Mouse (Mus musculus): ENCODE data around the gene Vps50.
"Not testable (repeated sequence)": the region's sequence is repeated elsewhere in the genome, so short reads cannot be mapped to it uniquely, and the experiment has no call there.

Vps50 gene

DNA sequence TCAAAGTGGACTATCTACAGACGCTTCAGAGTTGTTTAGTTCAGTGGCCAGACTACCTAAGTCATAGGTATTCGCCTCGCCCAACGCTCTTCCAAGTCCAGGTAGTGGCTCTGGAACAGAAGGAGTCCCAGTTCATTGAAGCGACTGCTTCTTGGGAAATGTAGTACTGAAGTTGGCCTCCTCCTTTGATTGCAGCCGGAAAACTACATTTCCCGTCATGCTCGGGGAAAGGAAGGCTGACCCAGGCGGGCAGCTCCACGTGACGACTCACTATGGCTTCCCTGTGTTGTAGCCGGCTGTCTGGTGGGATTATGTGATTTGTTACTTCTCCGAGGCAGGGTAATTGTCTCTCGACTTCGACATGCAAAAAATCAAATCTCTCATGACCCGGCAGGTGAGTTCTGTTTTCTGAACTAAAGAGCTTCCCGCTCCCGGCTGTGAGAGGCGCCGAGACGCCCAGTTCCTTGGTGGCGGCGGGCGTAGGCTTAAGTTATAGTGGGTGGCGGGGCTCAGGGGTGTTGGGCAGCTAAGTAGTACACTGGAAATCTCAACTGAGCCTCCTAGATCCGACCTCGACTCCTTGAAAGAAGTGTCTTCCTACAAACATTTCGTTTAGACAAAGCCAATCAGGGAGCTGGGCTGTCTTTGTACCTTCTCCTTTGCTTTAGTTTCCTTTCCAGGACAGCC, at the start of gene Vps50, which contains the start of gene Hepacam2:
Gene Vps50, plus strand, starts transcription at position 221 of the 687 bp plus-strand sequence.
Gene Hepacam2, minus strand, starts transcription at position 137 of the 687 bp plus-strand sequence.
- DNase-seq (ENCODE audit: low read depth, low spot score): peak; percentile 93

DNA sequence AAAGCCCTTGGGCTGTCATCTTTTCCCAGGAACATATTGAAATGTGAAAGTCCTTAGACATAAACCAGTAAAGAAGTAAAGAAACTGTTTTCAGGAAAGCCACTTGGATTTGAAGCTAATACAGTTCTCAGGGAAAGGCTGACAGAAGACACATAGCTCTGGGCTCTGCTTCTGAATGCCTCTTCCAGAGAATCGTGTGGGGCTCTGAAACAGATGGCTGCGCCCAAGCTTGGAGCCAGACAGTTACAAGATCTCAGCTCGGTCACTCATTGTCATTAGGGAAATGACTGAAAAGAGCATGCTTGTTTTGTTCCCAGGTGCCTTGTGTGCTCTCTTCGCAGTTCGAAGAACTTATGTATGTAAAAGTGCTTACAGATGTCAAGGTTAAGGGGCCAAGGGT, 43.8 kb upstream of the Vps50 start:
- DNase-seq (ENCODE audit: low read depth, low spot score): no peak

DNA sequence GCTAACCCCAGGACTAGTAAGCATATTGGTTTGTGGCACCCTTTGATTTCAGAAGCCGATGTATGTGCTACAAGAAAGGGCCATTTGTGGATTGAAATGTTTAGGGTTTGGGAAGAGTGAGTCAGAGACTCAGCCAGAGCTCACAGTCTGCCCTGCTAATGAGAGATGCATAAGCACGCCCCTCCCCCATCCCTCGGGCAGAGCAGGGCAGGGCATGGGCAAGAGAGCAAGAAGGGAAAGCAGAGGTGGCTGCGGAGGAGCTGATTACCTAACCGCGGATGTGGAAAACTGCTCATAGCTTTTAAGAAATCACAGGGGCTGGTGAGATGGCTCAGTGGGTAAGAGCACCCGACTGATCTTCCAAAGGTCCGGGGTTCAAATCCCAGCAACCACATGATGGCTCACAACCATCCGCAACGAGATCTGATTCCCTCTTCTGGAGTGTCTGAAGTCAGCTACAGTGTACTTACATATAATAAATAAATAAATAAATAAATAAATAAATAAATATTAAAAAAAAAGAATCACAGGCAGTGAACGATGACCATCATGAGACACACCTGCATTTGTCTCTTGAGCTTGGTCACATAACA, 42.1 kb upstream of the Vps50 start:
- DNase-seq (ENCODE audit: low read depth, low spot score): peak; percentile 1

- no peak for DNase-seq (ENCODE audit: low read depth, low spot score)
Observed at GRCm38 (mm10) chr6:3463026-3463425, 35.2 kb upstream of the Vps50 start.

DNA sequence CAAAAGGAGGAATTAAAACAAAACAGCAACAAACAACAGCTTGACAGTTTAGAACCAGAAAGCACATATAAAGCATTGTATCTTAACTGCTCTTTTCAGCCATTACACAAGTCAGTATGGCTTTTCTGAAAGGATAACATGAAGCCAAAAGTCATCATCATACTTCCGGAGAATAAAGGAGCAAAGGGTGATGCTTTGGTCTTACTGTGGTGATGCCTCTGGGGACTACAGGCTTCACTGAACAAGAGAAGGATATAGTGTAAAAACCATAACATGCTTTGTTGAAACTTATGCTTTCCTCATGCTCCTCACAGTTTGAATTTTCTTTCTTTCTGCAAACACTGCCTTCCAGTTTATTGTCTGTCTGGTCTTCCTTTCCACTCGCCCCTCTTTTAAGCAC, 34.6 kb upstream of the Vps50 start:
- no peak for DNase-seq (ENCODE audit: low read depth, low spot score)

DNA sequence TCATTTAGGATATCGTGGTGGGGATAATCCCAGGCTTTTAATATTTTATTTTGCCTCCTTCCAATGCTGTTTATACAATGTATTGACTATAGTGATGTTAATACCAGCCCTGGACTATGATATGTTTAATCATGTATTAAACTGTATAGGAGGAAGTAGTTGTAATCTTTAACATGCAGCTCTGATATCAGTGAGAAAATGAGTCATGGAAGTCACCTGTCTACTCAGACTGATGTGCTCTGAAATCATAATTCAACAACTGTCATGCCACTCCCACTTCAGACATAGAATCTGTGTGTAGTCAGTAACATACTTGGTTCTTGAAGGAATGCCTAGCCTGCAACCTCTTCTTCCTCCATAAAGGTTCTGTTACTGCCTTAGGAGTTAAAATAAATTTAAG, 29.6 kb upstream of the Vps50 start:
- no peak for DNase-seq (ENCODE audit: low read depth, low spot score)

- no peak for DNase-seq (ENCODE audit: low read depth, low spot score)
Observed at GRCm38 (mm10) chr6:3470706-3471105, 27.5 kb upstream of the Vps50 start.

DNA sequence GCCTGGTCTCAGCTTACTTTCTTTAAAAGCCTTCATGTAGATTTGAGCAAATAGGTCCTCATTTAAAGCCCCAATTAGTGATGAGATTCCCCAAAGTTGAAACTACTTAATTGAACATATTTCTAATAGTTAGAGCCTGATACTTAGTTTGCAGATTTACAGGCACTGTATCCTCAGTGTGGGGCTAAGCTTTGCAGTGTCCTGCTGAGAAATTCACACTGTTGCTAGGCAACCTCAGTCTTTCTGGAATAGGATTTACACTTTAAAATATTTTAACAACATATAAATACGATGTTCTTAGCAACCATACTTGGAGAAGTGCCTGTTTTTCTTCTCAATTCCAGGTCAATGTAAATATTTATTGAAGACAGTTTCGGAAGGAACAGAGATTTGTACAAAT, 21.9 kb upstream of the Vps50 start:
- DNase-seq (ENCODE audit: low read depth, low spot score): no peak

DNA sequence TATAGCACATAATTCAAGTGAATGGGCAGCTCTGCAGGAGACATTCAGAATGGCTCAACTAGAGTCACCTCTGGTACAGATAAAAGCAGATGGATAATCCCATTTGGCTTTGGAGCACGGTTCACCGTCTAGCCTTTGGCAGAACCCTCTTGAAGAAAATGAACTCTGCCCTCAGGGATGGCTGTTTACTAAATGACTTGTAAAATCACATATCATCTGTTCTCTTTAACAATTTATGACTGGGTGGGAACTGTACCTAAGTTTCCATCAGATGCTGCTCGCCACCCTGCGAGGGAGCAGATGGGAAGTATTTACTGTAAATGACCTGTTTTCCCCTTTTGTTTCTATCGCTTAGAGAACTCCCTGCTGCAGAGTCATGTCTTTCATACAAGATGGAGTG, 18.3 kb upstream of the Vps50 start:
- DNase-seq (ENCODE audit: low read depth, low spot score): no peak

- no peak for DNase-seq (ENCODE audit: low read depth, low spot score)
Observed at GRCm38 (mm10) chr6:3481705-3482104, 16.5 kb upstream of the Vps50 start.

DNA sequence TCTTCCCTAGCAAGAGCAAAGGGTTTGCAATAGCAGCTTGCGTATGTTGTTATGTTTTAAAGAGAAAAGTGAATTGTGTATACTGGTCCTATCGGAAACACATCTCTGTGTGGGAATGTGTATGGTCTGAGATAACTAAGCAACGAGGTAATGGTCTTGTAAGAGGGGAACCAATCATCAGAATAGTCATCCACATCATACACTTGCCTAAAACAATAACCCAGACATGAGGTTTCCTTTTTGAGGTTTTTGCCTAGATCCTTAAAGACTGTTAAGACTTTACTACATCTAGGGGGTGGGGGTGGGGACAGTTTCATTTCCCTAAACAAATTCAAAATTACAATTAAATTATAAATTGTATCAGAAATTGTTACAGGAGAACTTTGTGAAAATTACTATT, 13.0 kb upstream of the Vps50 start:
- no peak for DNase-seq (ENCODE audit: low read depth, low spot score)

DNA sequence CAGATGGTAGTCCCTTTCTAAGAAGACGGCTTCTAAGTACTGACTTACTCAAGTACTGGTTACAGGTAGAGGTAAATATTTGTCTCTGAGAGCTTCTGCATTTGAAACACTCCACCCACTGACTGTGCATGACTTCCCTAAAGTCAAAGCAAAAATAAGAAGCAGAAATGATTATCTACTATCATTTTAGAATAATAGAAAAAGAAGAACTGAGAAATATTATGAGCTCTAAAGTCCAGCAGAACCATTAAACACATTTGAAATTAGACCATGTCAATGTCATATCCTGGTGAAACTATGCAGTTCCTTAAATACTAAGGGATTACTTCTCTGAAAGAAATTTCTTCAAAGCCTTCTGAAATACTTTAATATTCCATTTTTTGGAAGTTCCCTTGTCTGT, 10.8 kb upstream of the Vps50 start:
- no peak for DNase-seq (ENCODE audit: low read depth, low spot score)

- DNase-seq (ENCODE audit: low read depth, low spot score): no peak
Observed at GRCm38 (mm10) chr6:3494285-3494684, 3.9 kb upstream of the Vps50 start.

DNA sequence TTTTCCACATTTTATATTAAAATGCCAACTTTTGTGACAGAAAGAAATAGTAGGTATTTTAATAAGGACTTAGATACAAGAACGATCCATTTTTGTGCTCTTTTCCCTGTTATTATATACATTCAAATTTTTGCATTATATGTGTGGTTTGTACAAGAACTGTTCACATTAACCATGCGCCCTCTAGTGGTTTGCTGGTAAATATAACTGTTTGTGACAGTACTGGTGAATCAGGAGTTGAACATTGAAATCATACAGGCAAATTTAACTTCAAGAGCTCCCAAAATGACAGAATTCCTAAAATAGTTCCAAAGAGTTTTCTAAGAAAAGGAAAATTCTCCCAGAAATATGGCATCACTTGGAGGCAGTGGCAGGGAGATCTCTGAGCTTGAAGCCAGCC, 2.0 kb upstream of the Vps50 start:
- DNase-seq (ENCODE audit: low read depth, low spot score): peak; percentile 74

DNA sequence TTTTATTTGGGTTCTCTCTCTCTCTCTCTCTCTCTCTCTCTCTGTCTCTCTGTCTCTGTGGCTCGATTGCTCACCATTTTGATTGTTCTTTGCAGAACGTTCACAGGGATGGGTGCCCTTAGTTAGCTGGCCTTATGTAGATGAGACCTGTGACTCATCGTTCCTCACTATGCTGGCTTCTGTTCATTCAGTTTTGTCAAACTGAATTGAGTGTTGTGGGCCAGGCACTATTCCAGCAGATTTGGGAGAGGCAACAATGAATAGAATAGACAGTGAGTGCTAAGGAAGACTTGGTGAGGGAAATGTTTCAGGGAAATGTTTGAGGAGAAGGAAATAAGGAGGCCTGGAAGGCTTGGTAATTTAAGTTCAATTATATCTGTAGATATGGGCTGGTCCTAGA, 2.1 kb downstream of the Vps50 start:
- DNase-seq (ENCODE audit: low read depth, low spot score): no peak

DNA sequence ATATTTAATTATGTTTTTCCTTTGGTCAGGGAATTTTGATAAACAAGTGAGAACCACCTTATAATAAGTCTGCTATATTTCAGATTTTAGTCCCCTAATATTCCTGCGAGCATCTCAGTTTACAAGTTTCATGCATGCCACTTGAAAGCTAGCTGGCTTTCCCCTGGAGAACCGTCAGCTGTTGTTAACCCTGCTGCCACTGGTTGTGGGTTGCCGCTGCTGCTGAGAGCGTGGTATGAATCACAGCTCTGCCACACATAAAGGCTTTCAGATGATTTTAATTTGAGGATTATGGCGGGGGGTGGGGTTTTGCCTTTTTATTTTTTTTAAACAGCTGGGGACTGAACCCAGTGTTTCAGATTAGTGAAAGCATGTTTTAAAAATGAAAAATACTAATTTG, 7.1 kb downstream of the Vps50 start:
- DNase-seq (ENCODE audit: low read depth, low spot score): no peak

DNA sequence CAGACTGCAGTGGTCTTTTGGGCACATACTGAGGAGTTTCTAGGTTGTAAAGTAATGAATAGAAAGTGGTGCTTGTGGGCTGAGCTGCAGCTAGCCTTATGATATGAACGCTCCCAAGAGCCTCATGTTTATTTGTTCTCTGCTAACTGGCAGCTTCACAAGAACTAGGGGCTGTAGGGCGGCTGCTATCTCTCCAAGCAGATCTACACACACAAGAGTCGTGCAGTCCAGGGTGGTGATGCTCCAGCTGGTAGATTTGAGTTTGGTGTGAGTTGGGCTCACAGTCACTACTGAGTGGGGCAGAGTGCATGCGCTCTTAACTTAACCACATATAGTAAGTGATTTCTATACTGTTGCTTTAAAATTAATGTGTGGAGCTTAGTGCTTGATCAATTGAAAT, 8.9 kb downstream of the Vps50 start:
- no peak for DNase-seq (ENCODE audit: low read depth, low spot score)

- DNase-seq (ENCODE audit: low read depth, low spot score): not testable (repeated sequence)
Observed at GRCm38 (mm10) chr6:3508151-3508550, 10.0 kb downstream of the Vps50 start.

- peak; percentile 58 for DNase-seq (ENCODE audit: low read depth, low spot score)
Observed at GRCm38 (mm10) chr6:3509782-3510181, 11.6 kb downstream of the Vps50 start.

DNA sequence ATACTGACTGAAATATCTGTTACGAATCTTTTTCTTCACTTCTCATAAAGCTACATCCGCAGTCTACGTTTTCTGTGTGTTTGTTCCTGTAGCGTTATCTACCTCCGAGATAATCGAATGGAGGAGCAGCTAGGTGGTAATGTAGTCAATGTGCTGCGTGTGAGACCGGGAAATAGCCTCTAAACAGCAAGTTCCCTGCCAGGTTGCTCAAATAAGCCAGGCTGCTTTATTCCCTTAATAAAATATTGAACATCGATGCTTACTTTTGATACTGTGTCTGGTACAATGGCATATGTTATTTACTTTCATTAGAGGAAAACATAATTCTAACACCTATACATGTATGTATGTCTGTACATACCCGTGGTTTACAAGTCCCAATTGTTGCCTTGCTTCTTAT, 12.9 kb downstream of the Vps50 start:
- no peak for DNase-seq (ENCODE audit: low read depth, low spot score)

DNA sequence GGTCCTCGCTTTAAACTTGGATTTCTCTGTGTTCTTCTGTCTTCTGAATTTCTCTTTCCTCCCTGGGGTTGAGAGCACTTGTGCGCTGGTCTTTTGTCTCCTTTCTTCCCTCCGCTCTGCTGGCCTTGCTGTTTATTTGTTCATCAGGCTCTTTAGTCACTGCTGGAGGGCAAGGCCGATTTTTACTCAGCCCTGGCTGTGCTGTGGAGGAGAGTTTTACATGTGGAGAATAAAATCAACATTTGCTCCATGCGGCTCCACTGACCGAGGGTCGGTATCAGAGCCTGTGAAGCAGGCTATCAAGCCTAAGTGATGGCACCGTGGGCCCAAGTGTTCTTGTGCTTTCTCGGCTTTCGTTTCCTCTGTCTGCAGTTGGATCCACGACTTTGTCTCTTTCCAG, 13.4 kb downstream of the Vps50 start:
- DNase-seq (ENCODE audit: low read depth, low spot score): no peak

GRCm38 (mm10) chr6:3512611-3513010, 14.4 kb downstream of the Vps50 start:
- no peak for DNase-seq (ENCODE audit: low read depth, low spot score)

GRCm38 (mm10) chr6:3528198-3528597, 30.0 kb downstream of the Vps50 start:
- DNase-seq (ENCODE audit: low read depth, low spot score): no peak

DNA sequence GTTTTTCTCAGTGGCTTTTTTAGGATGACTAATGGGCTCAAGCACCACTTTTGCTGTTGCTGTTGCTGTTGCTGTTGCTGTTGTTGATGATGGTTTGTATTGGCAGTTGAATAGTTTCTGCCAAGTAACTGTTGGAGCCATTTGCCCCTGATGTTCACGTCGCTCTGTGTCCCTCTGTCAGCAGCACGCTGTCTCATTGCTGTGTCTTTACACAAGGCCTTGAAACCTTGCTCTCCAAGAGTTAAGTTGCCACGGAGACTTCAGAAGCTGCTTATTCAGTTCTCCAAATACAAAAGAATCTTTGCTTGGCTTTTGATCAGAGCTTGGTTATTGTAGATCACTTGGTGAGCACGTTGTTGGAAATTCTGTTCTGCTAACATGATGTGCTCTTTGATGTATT, 33.3 kb downstream of the Vps50 start:
- DNase-seq (ENCODE audit: low read depth, low spot score): no peak

All from CD4-positive, CD25-positive, alpha-beta regulatory T cell, adult 2 months (primary cell).